Mouse (Mus musculus): ENCODE data around the gene Des.

GRCm38 (mm10) chr1:75412196-75412595, 52.1 kb downstream of the Des start:
- no peak for TF ChIP-seq TAL1 (IDR thresholded peaks at IDR 0.05; ENCODE audit: low read length)
- no peak for TF ChIP-seq GATA1 (IDR thresholded peaks at IDR 0.05; ENCODE audit: low read length)

Measured in erythroblast, embryonic 14.5 days (primary cell).